Mouse (Mus musculus): ENCODE results near the gene Rnaseh2b. TPM values are rescaled to one million over a fixed set of nuclear protein-coding genes. Genes with fewer than 3 reads are reported as not detected.

Gene Rnaseh2b
- polyA plus RNA-seq, 1 experiment from 2014 or later, result 27.8 TPM

GRCm38 (mm10) chr14:62383786-62384299 is 91.5 kb downstream of the Rnaseh2b start:
- 91% methylated on average over 3 of the region's 3 CpGs for WGBS
- Histone ChIP-seq H3K4me2 (ENCODE audit: low read depth, low read length) (no peak overlapping the region), H3K9me3 (ENCODE audit: control insufficient read depth, low read length) (no peaks in the 10 kb centered on the region), H3K27ac (ENCODE audit: low read depth, low read length) (no peak overlapping the region), H3K4me1 (ENCODE audit: control insufficient read depth, insufficient read depth, low read length) (no peaks in the 10 kb centered on the region), H3K36me3 (ENCODE audit: control insufficient read depth, insufficient read depth, low read length) (no peaks in the 10 kb centered on the region), H3K4me3 (ENCODE audit: low read depth, low read length) (no peak overlapping the region), H3K9ac (replicated peaks; ENCODE audit: low read depth, low read length) (no peak overlapping the region), H3K27me3 (ENCODE audit: control insufficient read depth, insufficient read depth, low read length) (no peaks in the 10 kb centered on the region)
- no peak for ATAC-seq (ENCODE audit: low read depth)

GRCm38 (mm10) chr14:62389064-62389728 is 96.8 kb downstream of the Rnaseh2b start:
- H3K4me3 ChIP-seq (ENCODE audit: low read depth, low read length), result no peak overlapping the region
- no peaks in the 10 kb centered on the region for H3K9me3 ChIP-seq (ENCODE audit: control insufficient read depth, low read length)
- H3K27ac ChIP-seq (ENCODE audit: low read depth, low read length), result peak overlapping the region; percentile 34; the same call in 1 of the 2 replicates
- no peak overlapping the region for H3K4me2 ChIP-seq (ENCODE audit: low read depth, low read length)
- H3K9ac ChIP-seq (replicated peaks; ENCODE audit: low read depth, low read length), result no peak overlapping the region
- WGBS, result 37% methylated on average over 6 of the region's 6 CpGs
- no peaks in the 10 kb centered on the region for H3K36me3 ChIP-seq (ENCODE audit: control insufficient read depth, insufficient read depth, low read length)
- peak; percentile 28; the same call in 1 of the 2 replicates for ATAC-seq (ENCODE audit: low read depth)
- H3K4me1 ChIP-seq (ENCODE audit: control insufficient read depth, insufficient read depth, low read length), result peaks cover 5% of the 10 kb centered on the region
- H3K27me3 ChIP-seq (ENCODE audit: control insufficient read depth, insufficient read depth, low read length), result no peaks in the 10 kb centered on the region

- Histone ChIP-seq H3K4me2 (ENCODE audit: low read depth, low read length) (no peak overlapping the region), H3K4me3 (ENCODE audit: low read depth, low read length) (no peak overlapping the region), H3K9me3 (ENCODE audit: control insufficient read depth, low read length) (no peaks in the 10 kb centered on the region), H3K9ac (replicated peaks; ENCODE audit: low read depth, low read length) (no peak overlapping the region), H3K27me3 (ENCODE audit: control insufficient read depth, insufficient read depth, low read length) (no peaks in the 10 kb centered on the region), H3K27ac (ENCODE audit: low read depth, low read length) (no peak overlapping the region; the same call in 1 of the 2 replicates), H3K4me1 (ENCODE audit: control insufficient read depth, insufficient read depth, low read length) (peaks cover 5% of the 10 kb centered on the region), H3K36me3 (ENCODE audit: control insufficient read depth, insufficient read depth, low read length) (no peaks in the 10 kb centered on the region)
- peak; percentile 56; the same call in 1 of the 2 replicates for ATAC-seq (ENCODE audit: low read depth)
- 73% methylated on average over 9 of the region's 9 CpGs for WGBS
Observed at GRCm38 (mm10) chr14:62389729-62390536, 97.5 kb downstream of the Rnaseh2b start.

GRCm38 (mm10) chr14:62392754-62393153 is 100.4 kb downstream of the Rnaseh2b start:
- H3K4me2 ChIP-seq (ENCODE audit: low read depth, low read length), result no peak overlapping the region
- no peak overlapping the region for H3K4me3 ChIP-seq (ENCODE audit: low read depth, low read length)
- 61% methylated on average over 4 of the region's 4 CpGs for WGBS
- H3K9me3 ChIP-seq (ENCODE audit: control insufficient read depth, low read length), result no peaks in the 10 kb centered on the region
- no peak overlapping the region for H3K27ac ChIP-seq (ENCODE audit: low read depth, low read length)
- no peak for ATAC-seq (ENCODE audit: low read depth)
- no peaks in the 10 kb centered on the region for H3K36me3 ChIP-seq (ENCODE audit: control insufficient read depth, insufficient read depth, low read length)
- H3K4me1 ChIP-seq (ENCODE audit: control insufficient read depth, insufficient read depth, low read length), result peaks cover 5% of the 10 kb centered on the region
- no peak overlapping the region for H3K9ac ChIP-seq (replicated peaks; ENCODE audit: low read depth, low read length)
- no peaks in the 10 kb centered on the region for H3K27me3 ChIP-seq (ENCODE audit: control insufficient read depth, insufficient read depth, low read length)

GRCm38 (mm10) chr14:62395346-62395745 is 103.0 kb downstream of the Rnaseh2b start:
- WGBS, result 87% methylated on average over 2 of the region's 2 CpGs

GRCm38 (mm10) chr14:62416007-62416741 is 123.8 kb downstream of the Rnaseh2b start:
- ATAC-seq (ENCODE audit: low read depth), result peak; percentile 88
- Histone ChIP-seq H3K4me1 (ENCODE audit: control insufficient read depth, insufficient read depth, low read length) (no peaks in the 10 kb centered on the region), H3K27me3 (ENCODE audit: control insufficient read depth, insufficient read depth, low read length) (no peaks in the 10 kb centered on the region), H3K36me3 (ENCODE audit: control insufficient read depth, insufficient read depth, low read length) (no peaks in the 10 kb centered on the region), H3K9ac (replicated peaks; ENCODE audit: low read depth, low read length) (no peak overlapping the region), H3K4me2 (ENCODE audit: low read depth, low read length) (no peak overlapping the region), H3K27ac (ENCODE audit: low read depth, low read length) (peak overlapping the region; percentile 66; the same call in 1 of the 2 replicates), H3K9me3 (ENCODE audit: control insufficient read depth, low read length) (no peaks in the 10 kb centered on the region), H3K4me3 (ENCODE audit: low read depth, low read length) (no peak overlapping the region)
- WGBS, result 16% methylated on average over 7 of the region's 7 CpGs

More at GRCm38 (mm10) chr14:62395346-62395745, 103.0 kb downstream of the Rnaseh2b start:
- Histone ChIP-seq H3K4me2 (ENCODE audit: low read depth, low read length) (no peak overlapping the region), H3K36me3 (ENCODE audit: control insufficient read depth, insufficient read depth, low read length) (no peaks in the 10 kb centered on the region), H3K27me3 (ENCODE audit: control insufficient read depth, insufficient read depth, low read length) (no peaks in the 10 kb centered on the region), H3K9me3 (ENCODE audit: control insufficient read depth, low read length) (no peaks in the 10 kb centered on the region), H3K27ac (ENCODE audit: low read depth, low read length) (no peak overlapping the region), H3K4me1 (ENCODE audit: control insufficient read depth, insufficient read depth, low read length) (no peaks in the 10 kb centered on the region), H3K4me3 (ENCODE audit: low read depth, low read length) (no peak overlapping the region), H3K9ac (replicated peaks; ENCODE audit: low read depth, low read length) (no peak overlapping the region)
- ATAC-seq (ENCODE audit: low read depth), result no peak

GRCm38 (mm10) chr14:62416742-62417134 is 124.3 kb downstream of the Rnaseh2b start:
- Histone ChIP-seq H3K9ac (replicated peaks; ENCODE audit: low read depth, low read length) (no peak overlapping the region), H3K4me3 (ENCODE audit: low read depth, low read length) (no peak overlapping the region), H3K4me1 (ENCODE audit: control insufficient read depth, insufficient read depth, low read length) (no peaks in the 10 kb centered on the region), H3K9me3 (ENCODE audit: control insufficient read depth, low read length) (no peaks in the 10 kb centered on the region), H3K36me3 (ENCODE audit: control insufficient read depth, insufficient read depth, low read length) (no peaks in the 10 kb centered on the region), H3K27ac (ENCODE audit: low read depth, low read length) (peak overlapping the region; percentile 66; the same call in 1 of the 2 replicates), H3K4me2 (ENCODE audit: low read depth, low read length) (no peak overlapping the region), H3K27me3 (ENCODE audit: control insufficient read depth, insufficient read depth, low read length) (no peaks in the 10 kb centered on the region)
- WGBS, result 19% methylated on average over 1 of the region's 1 CpGs
- ATAC-seq (ENCODE audit: low read depth), result peak; percentile 75

GRCm38 (mm10) chr14:62417501-62417900 is 125.1 kb downstream of the Rnaseh2b start:
- no peaks in the 10 kb centered on the region for H3K4me1 ChIP-seq (ENCODE audit: control insufficient read depth, insufficient read depth, low read length)
- H3K27ac ChIP-seq (ENCODE audit: low read depth, low read length), result no peak overlapping the region
- H3K4me3 ChIP-seq (ENCODE audit: low read depth, low read length), result no peak overlapping the region
- ATAC-seq (ENCODE audit: low read depth), result no peak
- H3K36me3 ChIP-seq (ENCODE audit: control insufficient read depth, insufficient read depth, low read length), result no peaks in the 10 kb centered on the region
- no peaks in the 10 kb centered on the region for H3K9me3 ChIP-seq (ENCODE audit: control insufficient read depth, low read length)
- no peak overlapping the region for H3K9ac ChIP-seq (replicated peaks; ENCODE audit: low read depth, low read length)
- H3K4me2 ChIP-seq (ENCODE audit: low read depth, low read length), result no peak overlapping the region
- 88% methylated on average over 3 of the region's 3 CpGs for WGBS
- H3K27me3 ChIP-seq (ENCODE audit: control insufficient read depth, insufficient read depth, low read length), result no peaks in the 10 kb centered on the region
